Mouse (Mus musculus): ENCODE data around the gene Acbd4.
A peak's percentile ranks its signal among the peaks of the same experiment; 100 is the strongest.

Gene Acbd4

DNA sequence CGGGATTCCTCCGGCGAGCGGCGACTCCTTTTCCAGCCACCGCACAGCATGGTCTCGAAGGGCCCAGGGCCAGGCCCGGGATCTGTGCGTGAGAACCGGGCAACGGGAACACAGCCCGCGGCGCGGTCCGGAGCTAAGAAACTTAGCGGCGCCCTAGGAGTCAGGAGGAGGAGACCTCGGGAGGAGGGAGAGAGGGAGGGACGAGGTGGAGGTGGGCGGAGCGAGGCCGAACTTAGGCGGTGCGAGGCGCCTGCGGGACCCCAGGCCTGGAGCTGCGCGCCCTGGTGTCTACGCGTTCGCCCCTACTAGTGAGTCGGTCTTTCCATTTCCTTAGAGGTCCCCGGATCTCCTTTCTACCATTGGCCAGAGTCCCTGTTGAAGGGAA, at the start of gene Acbd4, which contains the start of gene Plcd3:
TSS of gene Acbd4 (plus strand) at position 202 of the 385 bp plus-strand sequence.
TSS of gene Plcd3 (minus strand) at position 178 of the 385 bp plus-strand sequence.
- DNase-seq, result peak; percentile 87 to 89

- no peak for DNase-seq
Measured at GRCm38 (mm10) chr11:103052078-103052477, 49.4 kb upstream of the Acbd4 start.

DNA sequence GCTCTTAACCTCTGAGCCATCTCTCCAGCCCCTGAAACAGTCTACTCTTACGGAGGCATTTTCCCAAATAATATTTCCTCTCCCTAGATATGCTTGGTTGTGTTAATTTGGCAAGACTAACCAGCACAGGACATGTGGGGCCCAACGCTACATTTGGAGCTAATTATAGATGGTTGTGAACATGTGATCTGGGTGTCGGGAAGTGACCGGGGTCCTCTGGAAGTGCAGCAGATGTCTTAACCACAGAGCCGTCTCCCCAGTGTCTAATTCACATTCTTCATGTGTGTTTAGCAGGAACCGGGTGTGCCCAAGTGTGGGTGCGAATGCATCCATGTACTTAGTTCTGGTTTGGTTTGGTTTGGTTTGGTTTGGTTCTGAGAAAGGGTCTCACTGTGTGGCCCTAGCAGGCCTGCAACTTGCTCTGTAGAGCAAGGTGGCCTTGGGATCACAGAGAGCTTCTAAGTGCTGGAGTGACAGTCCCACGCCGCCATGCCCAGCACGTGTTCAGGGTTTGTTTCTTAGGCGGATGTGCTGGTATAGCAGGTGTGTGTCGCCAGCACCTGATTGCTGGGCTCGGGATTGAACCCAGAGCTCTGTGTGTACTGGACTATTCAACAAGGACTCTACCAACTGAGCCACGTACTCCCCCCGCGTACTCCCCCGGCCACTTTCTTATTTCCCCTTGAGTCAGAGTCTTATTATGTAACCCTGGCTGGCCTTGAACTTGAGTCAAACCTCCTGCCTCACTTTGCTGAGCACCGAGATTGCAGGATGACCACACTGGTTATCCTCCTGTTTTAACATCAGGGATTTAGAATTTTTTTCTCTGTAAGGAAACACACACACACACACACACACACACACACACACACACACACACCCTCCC, 48.0 kb upstream of the Acbd4 start:
- DNase-seq, result no peak

DNA sequence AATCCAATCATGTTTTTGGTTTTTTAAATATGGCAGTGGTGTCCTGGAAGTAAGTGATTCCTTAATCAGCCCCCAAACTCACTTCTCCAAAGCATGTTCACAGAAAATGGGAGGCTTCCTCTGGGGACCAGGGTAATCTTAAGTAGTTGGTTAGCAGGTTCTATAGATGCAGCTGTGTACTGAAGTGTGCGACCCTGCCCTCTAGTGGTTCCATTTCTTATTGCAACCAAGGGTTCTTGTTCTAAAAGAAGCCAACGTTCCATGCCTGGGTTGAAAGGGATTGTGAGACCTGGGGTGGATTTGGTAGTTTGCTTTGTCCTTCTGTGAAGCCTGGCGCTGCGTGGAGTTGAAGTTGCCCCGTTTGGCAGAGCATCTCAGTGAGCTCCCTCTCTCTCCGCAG, 46.7 kb upstream of the Acbd4 start:
- DNase-seq, result peak; percentile 54 to 79

DNA sequence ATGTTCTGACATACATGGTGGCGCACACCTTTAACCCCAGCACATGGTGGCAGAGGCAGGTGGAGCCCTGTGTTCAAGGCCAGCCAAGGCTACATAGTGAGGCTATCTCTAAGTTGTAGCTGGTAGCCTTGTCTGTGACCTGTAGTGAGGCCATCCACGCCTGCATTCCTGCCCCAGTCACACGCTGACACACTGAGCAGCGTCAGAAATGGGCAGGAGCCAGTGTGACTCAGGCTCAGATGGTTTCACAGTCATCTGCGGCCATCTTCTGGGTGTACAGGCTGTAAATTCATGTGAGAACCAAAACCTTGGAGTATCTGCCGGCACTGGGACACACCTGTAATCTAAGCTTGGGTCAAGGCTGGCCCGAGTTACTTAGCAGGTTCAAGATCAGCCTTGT, 44.8 kb upstream of the Acbd4 start:
- no peak for DNase-seq

DNA sequence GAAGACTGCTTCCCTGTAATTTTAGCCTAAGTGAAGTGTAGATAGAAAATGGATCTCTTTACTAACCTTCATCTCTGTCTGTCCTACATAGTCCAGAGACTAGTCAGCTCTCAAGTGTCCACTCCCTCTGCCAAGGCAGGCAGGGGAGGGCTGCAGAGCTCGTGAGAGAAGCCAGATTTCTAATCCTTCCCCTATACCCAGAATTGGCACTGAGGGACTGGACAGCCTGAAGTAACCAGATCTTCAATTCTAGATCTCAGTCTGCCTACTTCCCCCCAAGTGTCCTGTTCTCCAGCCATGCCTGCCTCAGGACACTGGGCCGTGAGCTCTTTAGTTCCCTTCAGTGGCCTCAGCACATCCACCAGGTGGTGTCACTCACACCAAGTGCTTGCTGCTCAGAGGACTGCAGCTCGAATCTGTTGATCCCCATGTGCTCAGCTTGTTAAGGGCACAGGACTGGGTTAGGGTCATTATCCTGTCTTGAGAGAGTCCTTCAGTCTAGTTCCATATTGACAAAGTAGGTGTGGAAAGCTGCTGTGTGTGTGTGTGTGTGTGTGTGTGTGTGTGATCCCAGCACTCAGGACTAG, 42.9 kb upstream of the Acbd4 start:
- no peak for DNase-seq

DNA sequence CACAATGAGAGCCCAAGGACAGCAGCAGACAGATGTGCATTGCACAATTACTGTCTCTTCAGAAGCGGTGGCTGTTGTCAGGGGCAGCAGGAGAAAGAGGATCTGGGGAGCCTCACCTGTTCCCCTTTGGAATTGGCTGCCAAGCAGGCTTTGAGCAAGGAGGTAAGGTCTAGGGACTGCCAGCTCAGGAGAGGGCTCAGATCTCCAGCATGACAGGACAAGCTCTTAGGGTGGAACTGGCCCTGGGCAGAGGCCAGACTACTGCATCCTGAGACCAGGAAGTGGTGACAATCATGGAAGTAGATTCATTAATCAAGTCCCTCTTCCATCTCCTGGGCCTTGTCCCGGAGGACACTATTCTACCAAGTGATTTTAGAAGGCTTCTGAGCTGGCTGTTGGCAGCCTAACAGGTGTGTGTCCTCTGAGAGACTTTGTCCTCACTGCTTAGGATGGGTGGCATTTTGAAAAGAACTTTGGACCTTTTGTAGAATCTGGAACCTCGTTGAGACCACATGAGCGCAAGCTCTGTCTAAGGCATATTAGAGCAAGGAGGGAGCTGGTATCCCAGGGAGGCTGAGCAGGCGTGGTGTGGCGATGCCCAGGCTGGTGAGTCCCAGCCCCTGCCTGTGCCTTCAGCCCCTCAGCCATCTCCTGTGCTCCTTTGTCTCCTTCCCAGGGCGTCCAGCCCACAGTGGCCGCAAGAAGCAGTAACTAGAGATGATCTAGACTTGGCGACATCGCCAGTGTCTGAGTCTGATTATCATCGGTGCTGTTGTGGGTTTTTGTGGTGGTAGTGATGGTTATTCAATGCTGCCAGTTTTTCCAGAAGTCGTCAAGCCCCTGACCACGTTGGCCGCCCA, 35.1 kb upstream of the Acbd4 start:
- DNase-seq, result peak; percentile 30 to 33

- DNase-seq, result no peak
Measured at GRCm38 (mm10) chr11:103067051-103067361, 34.5 kb upstream of the Acbd4 start.

DNA sequence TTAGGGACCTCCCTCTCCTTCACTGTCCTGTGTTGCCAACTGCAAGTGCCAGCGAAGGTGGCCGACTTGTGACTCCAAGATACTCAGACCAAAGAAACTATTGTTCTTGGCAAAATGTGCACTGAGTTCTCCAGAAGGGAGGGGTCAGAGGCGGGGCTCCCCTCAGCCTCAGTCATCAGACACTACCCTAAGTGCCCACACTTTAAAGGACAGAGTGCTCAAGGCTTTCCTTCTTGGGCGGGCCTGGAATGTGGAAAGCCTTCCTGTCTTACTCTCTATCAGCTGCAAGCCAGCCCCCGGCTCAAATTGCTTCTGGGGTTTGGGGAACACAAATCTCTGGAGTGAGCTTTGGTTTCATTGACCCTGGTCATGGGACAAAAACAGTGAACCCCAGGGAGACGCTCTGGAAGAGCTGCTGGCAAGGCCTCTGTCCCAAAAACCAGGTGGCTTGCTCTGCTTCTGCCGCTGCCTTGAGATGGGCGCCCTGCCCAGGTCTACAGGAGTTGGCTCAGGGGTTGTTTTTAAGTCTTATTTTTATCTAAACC, 34.0 kb upstream of the Acbd4 start:
- peak; percentile 25 to 32 for DNase-seq

- no peak for DNase-seq
Measured at GRCm38 (mm10) chr11:103068272-103068671, 33.2 kb upstream of the Acbd4 start.

GRCm38 (mm10) chr11:103068884-103069283, 32.6 kb upstream of the Acbd4 start:
- DNase-seq, result no peak

- DNase-seq, result no peak
Measured at GRCm38 (mm10) chr11:103069731-103070130, 31.8 kb upstream of the Acbd4 start.

- no peak for DNase-seq
Measured at GRCm38 (mm10) chr11:103070322-103070880, 31.1 kb upstream of the Acbd4 start.

GRCm38 (mm10) chr11:103073671-103074070, 27.8 kb upstream of the Acbd4 start:
- DNase-seq, result no peak

DNA sequence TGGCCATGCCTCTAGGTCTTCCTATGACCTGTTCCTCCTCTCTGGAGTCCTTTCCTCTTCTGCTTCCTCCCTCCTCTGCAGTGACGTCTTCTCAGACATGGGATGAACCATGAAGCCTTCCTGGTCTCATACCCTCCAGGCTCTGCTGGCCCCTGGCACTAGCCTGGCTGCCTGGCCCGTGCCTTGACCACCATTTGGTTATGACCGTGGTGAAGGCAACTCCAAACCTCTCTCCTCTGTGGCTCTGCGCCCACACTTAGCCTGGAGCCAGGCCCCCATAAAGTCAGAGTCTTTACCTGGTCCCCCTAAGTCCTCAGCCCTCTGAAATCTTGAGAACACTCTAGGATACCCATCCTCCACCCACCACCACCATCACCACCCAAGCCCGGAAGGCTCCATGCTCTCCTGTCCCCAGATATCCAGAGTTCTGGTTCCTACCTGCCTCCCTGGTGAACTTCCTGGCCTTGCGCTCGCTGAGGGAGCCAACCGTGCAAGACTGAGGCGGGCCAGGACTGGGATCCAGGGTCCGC, 27.3 kb upstream of the Acbd4 start:
- DNase-seq, result no peak

- DNase-seq, result no peak
Measured at GRCm38 (mm10) chr11:103074796-103075323, 26.6 kb upstream of the Acbd4 start.

GRCm38 (mm10) chr11:103076010-103076409, 25.5 kb upstream of the Acbd4 start:
- DNase-seq, result no peak

- no peak for DNase-seq
Measured at GRCm38 (mm10) chr11:103076581-103076980, 24.9 kb upstream of the Acbd4 start.

- DNase-seq, result no peak
Measured at GRCm38 (mm10) chr11:103078131-103078530, 23.4 kb upstream of the Acbd4 start.

GRCm38 (mm10) chr11:103080323-103081091, 21.0 kb upstream of the Acbd4 start:
- no peak for DNase-seq

DNA sequence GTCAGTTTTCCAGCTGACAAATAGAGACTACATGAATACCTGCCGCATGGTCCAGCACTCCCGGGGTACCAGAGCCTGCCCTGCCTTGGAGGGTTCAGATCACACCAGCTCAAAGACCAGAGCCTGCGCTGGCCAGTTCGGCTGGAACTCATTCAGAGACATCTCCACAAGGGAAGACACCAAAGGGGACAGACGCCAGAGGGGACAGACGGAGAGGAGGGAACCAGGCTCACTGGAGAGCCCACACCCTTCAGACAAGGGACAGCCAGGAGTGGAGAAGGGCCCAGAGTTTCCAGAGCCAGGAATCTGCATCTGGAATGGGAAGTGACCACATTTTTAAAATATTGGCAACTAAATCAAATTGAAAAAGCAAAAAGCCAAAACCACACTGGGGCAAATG, 19.9 kb upstream of the Acbd4 start:
- no peak for DNase-seq

DNA sequence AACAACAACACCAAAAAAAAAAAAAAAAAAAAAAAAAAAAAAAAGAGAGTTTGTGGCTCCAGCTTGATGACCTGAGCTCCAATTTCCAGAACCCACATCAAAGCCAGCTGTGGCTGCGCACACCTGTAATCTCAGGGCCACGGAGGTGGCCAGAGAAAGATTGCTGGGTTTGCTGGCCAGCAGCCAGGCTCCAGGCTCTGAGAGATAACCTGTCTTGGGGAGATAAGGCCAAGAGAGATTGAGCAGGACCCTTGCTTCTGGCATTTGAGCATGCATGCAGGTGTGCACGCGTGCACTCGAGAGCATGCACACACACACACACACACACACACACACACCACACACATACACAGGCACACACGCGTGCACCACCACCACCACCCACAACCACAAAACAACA, 8.2 kb upstream of the Acbd4 start:
- DNase-seq, result no peak

Data from kidney, adult 8-10 months (tissue).